Mouse (Mus musculus) natural killer cell, adult 2 months (primary cell): ENCODE results near the gene Tmem91.
A peak's percentile ranks its signal among the peaks of the same experiment; 100 is the strongest.

Experiments
- DNase-seq, 2 experiments: peaks; one replicate each; pipeline ENCODE4 v3.0.0; 2022; ENCODE audit warnings: low spot score in 2 of 2

Gene Tmem91

GRCm38 (mm10) chr7:25626509-25627430 is 48.2 kb downstream of the Tmem91 start, which contains the start of gene B3gnt8:
Gene B3gnt8 (plus strand): TSS chr7:25626654.
- no peak for DNase-seq

- DNase-seq = peak in 1 of 2 experiments; percentile 56
Observed at GRCm38 (mm10) chr7:25625594-25626250, 49.2 kb downstream of the Tmem91 start.

GRCm38 (mm10) chr7:25624851-25625250 is 50.1 kb downstream of the Tmem91 start:
- DNase-seq = no peak

- no peak for DNase-seq
Observed at GRCm38 (mm10) chr7:25623857-25624370, 51.1 kb downstream of the Tmem91 start.

- no peak for DNase-seq
Observed at GRCm38 (mm10) chr7:25620751-25621150, 54.2 kb downstream of the Tmem91 start.

- DNase-seq = no peak
Observed at GRCm38 (mm10) chr7:25620101-25620500, 54.9 kb downstream of the Tmem91 start.

GRCm38 (mm10) chr7:25619722-25619991 is 55.3 kb downstream of the Tmem91 start:
- no peak for DNase-seq
